Mouse (Mus musculus) embryonic facial prominence, embryonic 14.5 days (tissue): ENCODE results near the gene Ube2z. TPM values are rescaled to one million over a fixed set of nuclear protein-coding genes. Genes with fewer than 3 reads are reported as not detected.

Source experiments
- ATAC-seq: fragments of 200-750 bp; cut with Nextera tagmentation; 2 replicates; pipeline ENCODE4 v1.8.0; 2017; ENCODE audit warnings: low read depth, moderate number of reproducible peaks, moderate TSS enrichment
- DNase-seq: peaks from one replicate; pipeline ENCODE4 v3.0.0-alpha.2; 2015; ENCODE audit warnings: low spot score
- H3K27ac ChIP-seq: fragments of 300-500 bp; sonication (generic); replicated peaks from 2 replicates; pipeline ENCODE4 v1.5.1; 2014; ENCODE audit warnings: low read depth, mild to moderate bottlenecking, low read length, moderate library complexity
- H3K27me3 ChIP-seq: fragments of 300-500 bp; sonication (generic); replicated peaks from 2 replicates; pipeline ENCODE4 v1.6.1; 2014; ENCODE audit warnings: low read length; ENCODE audit not compliant: control insufficient read depth, insufficient read depth
- H3K36me3 ChIP-seq: fragments of 300-500 bp; sonication (generic); 2 replicates; pipeline ENCODE4 v1.6.1; 2014; ENCODE audit warnings: low read length, mixed read lengths; ENCODE audit not compliant: control insufficient read depth, insufficient read depth
- H3K4me1 ChIP-seq: fragments of 300-500 bp; sonication (generic); 2 replicates; pipeline ENCODE4 v1.6.1; 2014; ENCODE audit warnings: antibody characterized with exemption, low read length; ENCODE audit not compliant: control insufficient read depth, insufficient read depth
- H3K4me2 ChIP-seq: fragments of 300-500 bp; sonication (generic); 2 replicates; pipeline ENCODE4 v1.6.1; 2014; ENCODE audit warnings: low read depth, mild to moderate bottlenecking, low read length, moderate library complexity, mixed read lengths
- H3K4me3 ChIP-seq: fragments of 300-500 bp; sonication (generic); 2 replicates; pipeline ENCODE4 v1.5.1; 2014; ENCODE audit warnings: low read depth, mild to moderate bottlenecking, low read length
- H3K9ac ChIP-seq: fragments of 300-500 bp; sonication (generic); 2 replicates; pipeline ENCODE4 v1.6.1; 2014; ENCODE audit warnings: low read depth, mild to moderate bottlenecking, low read length, moderate library complexity, mixed read lengths
- H3K9me3 ChIP-seq: fragments of 300-500 bp; sonication (generic); 2 replicates; pipeline ENCODE4 v1.6.1; 2016; ENCODE audit warnings: low read length; ENCODE audit not compliant: control insufficient read depth
- WGBS: fragments of 180-500 bp; shearing (Covaris S2); extraction: QIAGEN DNeasy Blood & Tissue Kit; methylation state at CpG from one replicate; pipeline ENCODE4 v1.1.7; 2014; 5-methylcytosine and 5-hydroxymethylcytosine counted together
- polyA plus RNA-seq: library from polyadenylated mRNA; unstranded; fragments of >200 nt; fragmentation: Nextera tagmentation; extraction: Ambion mirVana; gene quantifications from 2 replicates; pipeline ENCODE4 v1.2.1, GENCODE M21; 2014

The Ube2z gene
- polyA plus RNA-seq, 1 experiment from 2014 or later, result 39.5 TPM

DNA sequence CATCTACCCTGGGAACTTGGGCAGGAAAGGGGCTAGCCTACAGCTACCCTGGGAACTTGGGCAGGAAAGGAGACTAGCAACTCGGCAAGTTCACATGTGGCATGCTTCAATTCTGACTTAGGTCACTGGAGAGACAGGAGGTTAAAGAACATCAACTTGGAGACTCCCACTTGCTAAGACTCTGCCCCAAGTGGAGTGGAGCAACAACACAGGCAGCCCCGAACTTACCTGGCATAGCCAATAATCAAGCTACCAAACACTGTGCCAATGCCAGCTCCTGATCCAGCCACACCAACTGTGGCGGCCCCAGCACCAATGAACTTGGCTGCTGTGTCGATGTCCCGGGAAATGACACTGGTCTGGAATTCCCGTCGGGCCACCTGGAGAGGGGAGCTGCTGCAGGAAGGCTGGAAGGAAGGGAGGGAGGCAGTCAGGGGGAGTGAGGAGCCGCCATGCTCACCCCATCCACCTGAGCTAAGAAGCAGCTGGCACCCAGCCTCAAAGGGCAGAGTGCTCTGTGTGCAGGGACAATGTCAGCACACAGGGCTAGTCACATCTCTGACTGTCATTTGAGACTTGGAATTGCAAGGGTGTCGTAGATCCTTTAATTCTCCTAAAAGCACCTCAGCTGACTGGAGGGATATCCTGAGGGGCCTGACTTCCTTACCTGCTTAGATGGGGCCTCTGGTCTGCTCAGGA, 8.3 kb upstream of the Ube2z start:
- peak overlapping the region; percentile 78; the same call in 1 of the 2 replicates for H3K4me3 ChIP-seq

DNA sequence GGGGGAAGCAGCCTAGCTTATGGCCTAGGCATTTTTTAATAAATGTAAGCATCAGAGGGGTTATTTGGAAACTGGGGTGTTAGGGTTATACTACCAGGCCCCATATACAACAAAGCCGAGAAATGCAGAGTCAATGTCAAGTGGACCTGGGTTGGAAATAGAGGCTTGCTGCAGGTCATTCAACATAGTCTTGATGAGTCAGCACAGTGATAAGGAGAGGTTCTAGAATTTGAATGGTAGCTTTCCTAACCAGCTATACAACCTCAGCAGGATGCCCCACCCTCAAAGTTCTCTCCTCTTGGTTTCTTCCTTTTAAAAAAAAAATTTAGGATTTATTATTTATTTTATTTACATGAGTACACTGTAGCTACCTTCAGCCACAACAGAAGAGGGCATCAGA, 5.8 kb upstream of the Ube2z start:
- H3K4me3 ChIP-seq, result no peak overlapping the region
- DNase-seq (no peak), ATAC-seq (no peak)
- H3K36me3 ChIP-seq, result peaks cover 21% of the 10 kb centered on the region
- 91% methylated on average over 1 of the region's 1 CpGs for WGBS
- no peak overlapping the region for H3K4me2 ChIP-seq
- peaks cover 6% of the 10 kb centered on the region for H3K4me1 ChIP-seq
- no peaks in the 10 kb centered on the region for H3K27me3 ChIP-seq
- no peak overlapping the region for H3K27ac ChIP-seq
- no peak overlapping the region for H3K9ac ChIP-seq
- H3K9me3 ChIP-seq, result no peaks in the 10 kb centered on the region

More for the DNA sequence above, 8.3 kb upstream of the Ube2z start:
- Histone ChIP-seq H3K27me3 (no peaks in the 10 kb centered on the region), H3K4me2 (peak overlapping the region; percentile 81), H3K9ac (peak overlapping the region; percentile 81; the same call in 1 of the 2 replicates), H3K36me3 (peaks cover 21% of the 10 kb centered on the region), H3K4me1 (peaks cover 6% of the 10 kb centered on the region), H3K27ac (no peak overlapping the region), H3K9me3 (no peaks in the 10 kb centered on the region)
- DNase-seq, result no peak
- WGBS, result 76% methylated on average over 8 of the region's 9 CpGs
- ATAC-seq, result no peak

DNA sequence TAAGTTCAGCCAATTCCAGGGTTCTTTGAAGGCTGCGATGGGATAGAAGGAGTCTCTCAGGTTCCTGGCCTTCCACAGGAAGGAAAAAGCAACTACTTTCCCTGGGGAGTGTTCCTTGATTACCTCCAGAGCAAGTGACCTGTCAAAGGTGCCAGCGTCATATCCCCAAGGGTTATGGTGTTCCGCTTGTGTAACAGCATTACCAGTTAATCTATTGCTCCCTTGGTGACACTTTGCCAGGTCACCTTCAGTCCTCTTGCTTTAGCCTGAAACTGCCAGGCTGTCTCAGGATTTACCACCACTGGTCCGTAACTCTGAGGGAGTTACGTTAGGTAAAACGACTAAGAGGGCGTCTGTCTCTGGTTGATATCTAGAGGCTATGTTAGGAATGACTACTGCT, 5.2 kb upstream of the Ube2z start:
- Histone ChIP-seq H3K4me2 (no peak overlapping the region), H3K4me1 (peaks cover 12% of the 10 kb centered on the region), H3K9ac (no peak overlapping the region), H3K27ac (no peak overlapping the region), H3K27me3 (no peaks in the 10 kb centered on the region), H3K9me3 (no peaks in the 10 kb centered on the region), H3K4me3 (no peak overlapping the region), H3K36me3 (peaks cover 21% of the 10 kb centered on the region)
- WGBS, result 91% methylated on average over 7 of the region's 7 CpGs
- no peak for DNase-seq
- ATAC-seq, result no peak

DNA sequence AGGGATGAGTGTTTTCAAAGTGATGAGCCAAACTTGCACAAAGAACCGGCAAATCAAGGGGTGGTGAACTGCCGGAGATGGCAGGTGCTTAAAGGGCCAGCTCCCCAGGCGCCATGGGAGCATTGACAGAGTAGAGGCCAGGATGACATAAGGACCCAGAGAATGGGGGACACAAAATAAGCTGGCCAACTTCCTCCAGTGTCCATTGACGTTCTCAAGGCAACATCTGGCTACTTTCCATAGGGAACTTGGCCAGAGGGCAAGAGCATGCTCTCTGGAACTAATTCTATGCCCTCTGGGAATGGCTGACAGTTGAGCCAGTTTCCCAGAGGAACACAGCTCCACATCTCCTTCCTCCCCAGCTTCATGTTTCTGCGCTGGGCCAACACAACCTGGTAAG, 3.0 kb upstream of the Ube2z start:
- ATAC-seq, result no peak
- Histone ChIP-seq H3K27me3 (no peaks in the 10 kb centered on the region), H3K4me1 (peaks cover 11% of the 10 kb centered on the region), H3K9ac (no peak overlapping the region), H3K36me3 (peaks cover 16% of the 10 kb centered on the region), H3K27ac (no peak overlapping the region), H3K4me2 (no peak overlapping the region), H3K4me3 (no peak overlapping the region), H3K9me3 (no peaks in the 10 kb centered on the region)
- DNase-seq, result no peak
- 66% methylated on average over 5 of the region's 5 CpGs for WGBS

DNA sequence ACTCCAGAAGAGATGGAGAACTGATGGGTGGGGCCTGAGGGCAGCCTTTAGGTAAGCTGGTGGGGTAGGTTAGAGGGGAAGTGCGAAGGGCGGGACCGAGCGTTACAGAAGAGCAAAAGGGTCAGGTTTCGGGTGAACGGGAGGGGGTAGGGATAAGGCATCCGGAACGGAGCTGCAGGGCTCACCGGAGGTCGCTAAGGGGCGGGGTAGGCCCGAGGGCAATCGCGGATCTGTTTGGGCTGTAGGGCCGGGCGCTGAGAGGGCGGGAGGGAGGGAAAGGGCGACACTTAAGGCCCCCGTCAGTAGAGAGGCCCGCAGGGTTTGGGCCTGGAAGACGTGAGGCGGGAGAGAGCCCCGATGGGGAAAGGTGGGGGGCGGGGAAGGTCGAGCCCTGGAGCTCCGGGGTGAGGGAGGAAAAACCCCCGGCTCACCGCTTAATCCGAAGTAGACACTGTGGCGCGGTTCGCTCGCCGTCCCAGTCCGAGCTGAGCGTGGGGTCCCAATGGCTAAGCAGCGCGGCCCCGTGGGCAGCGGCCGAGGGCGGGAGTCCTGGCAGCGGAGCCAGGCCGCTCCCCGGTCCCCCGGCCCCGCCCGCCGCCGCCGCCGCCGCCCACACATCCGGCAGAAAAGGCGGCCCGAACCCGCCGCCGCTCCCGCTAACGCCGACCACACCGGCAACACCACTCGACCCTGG, 520 bp downstream of the Ube2z start:
- DNase-seq (peak; percentile 45), ATAC-seq (peak; percentile 51)
- Histone ChIP-seq H3K36me3 (peaks cover 33% of the 10 kb centered on the region), H3K4me2 (peak overlapping the region; percentile 92), H3K9me3 (no peaks in the 10 kb centered on the region), H3K27me3 (no peaks in the 10 kb centered on the region), H3K27ac (peak overlapping the region; percentile 84), H3K4me1 (peaks cover 12% of the 10 kb centered on the region), H3K4me3 (peak overlapping the region; percentile 95), H3K9ac (peak overlapping the region; percentile 93)
- under 1% methylated on average over 19 of the region's 64 CpGs for WGBS

DNA sequence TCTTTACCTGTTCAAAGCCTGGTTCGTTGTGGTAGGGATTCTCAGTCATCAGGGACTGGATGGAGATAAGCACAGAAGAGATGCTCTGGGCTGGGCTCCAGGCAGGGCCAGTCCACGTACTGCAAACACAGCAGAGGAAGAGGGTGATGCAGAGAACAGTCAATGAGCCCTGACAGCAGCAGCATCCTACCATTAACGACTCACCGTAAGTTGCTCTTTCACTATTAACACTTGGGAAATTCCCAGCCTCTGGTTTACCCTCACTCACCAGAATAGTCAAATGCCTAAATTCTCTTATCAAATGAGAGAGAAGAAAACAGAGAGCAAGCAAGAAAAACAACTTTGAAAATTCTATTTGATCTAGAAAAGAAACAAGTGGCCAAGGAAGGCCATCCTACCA, 6.9 kb downstream of the Ube2z start:
- DNase-seq (no peak), ATAC-seq (no peak)
- no peak overlapping the region for H3K27ac ChIP-seq
- H3K4me1 ChIP-seq, result peaks cover 2% of the 10 kb centered on the region; the same call in 1 of the 2 replicates
- 96% methylated on average over 4 of the region's 4 CpGs for WGBS
- H3K9ac ChIP-seq, result no peak overlapping the region
- peaks cover 92% of the 10 kb centered on the region for H3K36me3 ChIP-seq
- no peaks in the 10 kb centered on the region for H3K9me3 ChIP-seq
- no peaks in the 10 kb centered on the region for H3K27me3 ChIP-seq
- no peak overlapping the region for H3K4me3 ChIP-seq
- no peak overlapping the region for H3K4me2 ChIP-seq

DNA sequence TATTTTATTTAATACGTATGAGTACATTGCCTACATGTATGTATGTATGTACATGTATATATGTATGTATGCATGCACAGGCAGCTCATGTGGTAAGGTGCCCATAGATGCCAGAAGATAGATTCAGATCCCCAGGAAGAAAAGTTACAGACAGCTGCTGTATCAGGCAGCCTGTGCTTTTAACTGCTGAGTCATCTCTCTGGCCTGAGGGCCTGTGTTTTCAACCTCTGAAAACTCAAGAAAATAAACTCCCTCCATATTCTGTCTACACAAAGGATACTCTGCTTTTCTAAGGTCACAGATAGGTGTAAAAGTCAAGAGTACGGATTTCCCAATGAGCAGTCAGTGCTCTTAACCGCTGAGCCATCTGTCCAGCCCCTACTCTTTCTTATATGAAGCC, 14.3 kb downstream of the Ube2z start:
- no peaks in the 10 kb centered on the region for H3K4me1 ChIP-seq
- no peaks in the 10 kb centered on the region for H3K9me3 ChIP-seq
- DNase-seq (no peak), ATAC-seq (no peak)
- no peak overlapping the region for H3K4me2 ChIP-seq
- WGBS, result 94% methylated on average over 3 of the region's 3 CpGs
- no peak overlapping the region for H3K4me3 ChIP-seq
- no peak overlapping the region for H3K9ac ChIP-seq
- peaks cover 88% of the 10 kb centered on the region for H3K36me3 ChIP-seq
- no peak overlapping the region for H3K27ac ChIP-seq
- no peaks in the 10 kb centered on the region for H3K27me3 ChIP-seq

DNA sequence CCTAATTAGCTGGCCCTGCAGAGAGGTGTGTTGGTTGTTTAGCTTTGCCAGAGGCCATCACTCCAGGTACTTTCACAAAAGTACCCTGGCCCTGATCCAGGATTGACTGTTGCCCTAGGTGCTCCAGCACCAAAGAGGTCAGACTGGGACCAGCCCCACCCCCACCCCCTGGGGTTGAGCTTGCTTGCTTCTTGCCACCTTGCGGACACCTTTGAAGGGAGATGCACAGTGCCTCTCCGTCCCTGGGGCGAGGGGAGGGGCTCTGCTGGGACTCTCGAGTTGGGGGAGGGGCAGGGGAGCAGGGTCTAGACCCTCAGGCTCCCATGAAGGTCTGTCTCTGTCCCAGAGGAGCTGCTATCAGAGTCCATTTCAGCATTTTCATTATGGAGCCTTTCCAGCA, 15.2 kb downstream of the Ube2z start:
- Histone ChIP-seq H3K27me3 (no peaks in the 10 kb centered on the region), H3K9me3 (no peaks in the 10 kb centered on the region), H3K27ac (no peak overlapping the region), H3K4me1 (no peaks in the 10 kb centered on the region), H3K4me2 (no peak overlapping the region), H3K9ac (no peak overlapping the region), H3K36me3 (peaks cover 87% of the 10 kb centered on the region), H3K4me3 (no peak overlapping the region)
- no peak for DNase-seq
- no peak for ATAC-seq
- WGBS, result 81% methylated on average over 4 of the region's 4 CpGs
